Mouse (Mus musculus) G1E (cell line): ENCODE data around the gene H2-D1.
"Not testable (repeated sequence)": the region's sequence is repeated elsewhere in the genome, so short reads cannot be mapped to it uniquely, and the experiment has no call there.

ENCODE experiments used
- CTCF ChIP-seq: IDR thresholded peaks from 2 replicates; pipeline ENCODE4 v1.5.1; 2012; ENCODE audit warnings: low read depth, low read length, inconsistent platforms, mixed read lengths
- GATA1 ChIP-seq: IDR thresholded peaks from 2 replicates; pipeline ENCODE4 v1.6.1; 2012; ENCODE audit warnings: borderline replicate concordance, low read length, inconsistent platforms, mixed read lengths
- POLR2AphosphoS5 ChIP-seq: IDR thresholded peaks from 2 replicates; pipeline ENCODE4 v1.6.1; 2012; ENCODE audit warnings: low read depth, low read length, inconsistent platforms; ENCODE audit not compliant: insufficient replicate concordance
- TAL1 ChIP-seq: conservative IDR thresholded peaks from 2 replicates; pipeline ENCODE4 v1.6.1; 2012; ENCODE audit warnings: low read depth, low read length, inconsistent platforms, mixed read lengths

DNA sequence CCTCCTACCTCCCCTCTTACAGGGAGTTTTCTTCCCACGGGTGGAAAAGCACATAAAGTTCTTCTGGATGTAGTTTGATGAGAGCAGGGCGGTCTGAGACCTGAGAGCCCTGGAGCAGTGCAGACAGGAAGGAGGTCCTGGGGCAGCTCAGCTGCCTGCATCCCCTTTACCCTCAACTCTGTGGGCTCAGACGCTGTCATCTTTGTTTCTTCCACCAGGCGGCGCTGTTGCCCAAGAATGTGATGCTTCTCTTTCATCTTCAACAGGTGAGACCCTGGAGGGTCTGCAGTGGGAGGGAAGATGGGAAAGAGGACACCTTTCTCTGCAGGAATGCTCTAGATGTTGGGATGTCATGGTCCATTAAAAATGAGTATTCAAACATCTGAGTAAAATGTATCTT lies 33.3 kb downstream of the H2-D1 start:
- TF ChIP-seq CTCF: peak; percentile 87
- not testable (repeated sequence) for TF ChIP-seq GATA1, TAL1, POLR2AphosphoS5
